Mouse (Mus musculus) cerebellum, postnatal 14 days (tissue): Measurements from ENCODE around the gene Znrd1.
A peak's percentile ranks its signal among the peaks of the same experiment; 100 is the strongest.

ENCODE experiments used
- DNase-seq, 2 experiments: peaks; one replicate each; pipeline ENCODE4 v3.0.0; 2021; ENCODE audit warnings: mixed read lengths in 2 of 2

The Znrd1 gene

GRCm38 (mm10) chr17:36922715-36923114 lies 35.6 kb downstream of the Znrd1 start:
- DNase-seq, result no peak

- no peak for DNase-seq
These were observed 38.1 kb downstream of the Znrd1 start for GRCm38 (mm10) chr17:36920239-36920638.

- peak; percentile 77 to 88 for DNase-seq
These were observed 43.3 kb downstream of the Znrd1 start for GRCm38 (mm10) chr17:36915076-36915475.

- peak; percentile 87 to 93 for DNase-seq
These were observed 44.3 kb downstream of the Znrd1 start for GRCm38 (mm10) chr17:36914108-36914507.

GRCm38 (mm10) chr17:36912031-36912430 lies 46.3 kb downstream of the Znrd1 start:
- no peak for DNase-seq

- DNase-seq, result no peak
These were observed 48.6 kb downstream of the Znrd1 start for GRCm38 (mm10) chr17:36909802-36910201.

- DNase-seq, result no peak
These were observed 50.1 kb downstream of the Znrd1 start for GRCm38 (mm10) chr17:36908235-36908634.
